Mouse (Mus musculus): ENCODE data around the gene Pus7l. TPM values are rescaled to one million over a fixed set of nuclear protein-coding genes. Genes with fewer than 3 reads are reported as not detected.

Gene Pus7l
- polyA plus RNA-seq, 1 experiment from 2014 or later, result 10.4 TPM

GRCm38 (mm10) chr15:94477287-94477686, 66.1 kb downstream of the Pus7l start:
- DNase-seq (ENCODE audit: low spot score), result no peak

DNA sequence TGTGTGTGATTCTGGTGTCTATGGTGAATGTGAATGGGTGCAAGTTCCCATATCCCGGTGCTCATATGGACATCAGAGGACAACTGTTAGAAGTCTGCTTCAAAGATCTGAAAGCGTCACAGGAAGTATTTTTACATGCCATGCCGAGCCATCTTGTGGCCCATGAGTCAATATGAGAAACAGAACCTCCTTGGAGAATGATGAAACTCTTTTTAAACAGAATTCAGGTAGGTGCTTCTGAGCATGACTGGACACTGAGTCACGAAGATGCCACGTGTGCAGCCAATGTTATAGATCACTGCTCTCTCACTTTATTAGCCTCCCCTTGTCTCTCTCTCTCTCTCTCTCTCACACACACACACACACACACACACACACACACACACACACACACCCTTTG, 67.4 kb downstream of the Pus7l start:
- DNase-seq (ENCODE audit: low spot score), result no peak

Other genes with a start within 250 kb of the Pus7l start
- gene Adamts20, start 78.1 kb downstream of the Pus7l start, polyA plus RNA-seq (2015; fragmentation: Nextera tagmentation; extraction: Ambion mirVana), result 0.31 and 0.35 TPM in 2 replicates
- 8.7 and 8.9 TPM in 2 replicates for gene Irak4, start 96 bp upstream of the Pus7l start, polyA plus RNA-seq (2015; fragmentation: Nextera tagmentation; extraction: Ambion mirVana)
- gene Twf1, start 46.3 kb upstream of the Pus7l start, polyA plus RNA-seq (2015; fragmentation: Nextera tagmentation; extraction: Ambion mirVana), result 54.7 and 61.6 TPM in 2 replicates
- 0.55 TPM in 2 replicates for gene Tmem117, start 85.7 kb upstream of the Pus7l start, polyA plus RNA-seq (2015; fragmentation: Nextera tagmentation; extraction: Ambion mirVana)

Data from thymus, postnatal 0 days (tissue).